Mouse (Mus musculus) forebrain, embryonic 16.5 days (tissue): Measurements from ENCODE around the gene Olfr1411. TPM values are rescaled to one million over a fixed set of nuclear protein-coding genes. Genes with fewer than 3 reads are reported as not detected.

Experiments
- ATAC-seq: fragments of 200-750 bp; cut with Nextera tagmentation; 2 replicates; pipeline ENCODE4 v1.8.0; 2017; ENCODE audit warnings: mild to moderate bottlenecking, moderate library complexity
- H3K27ac ChIP-seq: fragments of 300-500 bp; sonication (generic); 2 replicates; pipeline ENCODE4 v1.5.1; 2014; ENCODE audit warnings: low read length, control low read depth
- H3K27me3 ChIP-seq: fragments of 300-500 bp; sonication (generic); replicated peaks from 2 replicates; pipeline ENCODE4 v1.6.1; 2014; ENCODE audit warnings: low read length; ENCODE audit not compliant: control insufficient read depth, insufficient read depth
- H3K36me3 ChIP-seq: fragments of 300-500 bp; sonication (generic); 2 replicates; pipeline ENCODE4 v1.6.1; 2014; ENCODE audit not compliant: control insufficient read depth, insufficient read depth
- H3K4me1 ChIP-seq: fragments of 300-500 bp; sonication (generic); replicated peaks from 2 replicates; pipeline ENCODE4 v1.6.1; 2014; ENCODE audit warnings: low read length; ENCODE audit not compliant: control insufficient read depth, insufficient read depth
- H3K4me2 ChIP-seq: fragments of 300-500 bp; sonication (generic); 2 replicates; pipeline ENCODE4 v1.6.1; 2014; ENCODE audit warnings: mild to moderate bottlenecking, low read length, control low read depth
- H3K4me3 ChIP-seq: fragments of 300-500 bp; sonication (generic); replicated peaks from 2 replicates; pipeline ENCODE4 v1.5.1; 2014; ENCODE audit warnings: mild to moderate bottlenecking, low read length, control low read depth
- H3K9ac ChIP-seq: fragments of 300-500 bp; sonication (generic); replicated peaks from 2 replicates; pipeline ENCODE4 v1.6.1; 2014; ENCODE audit warnings: low read depth, low read length, control low read depth
- H3K9me3 ChIP-seq: fragments of 300-500 bp; sonication (generic); 2 replicates; pipeline ENCODE4 v1.6.1; 2016; ENCODE audit warnings: low read length; ENCODE audit not compliant: control insufficient read depth
- WGBS: fragments of 180-500 bp; shearing (Covaris S2); extraction: QIAGEN DNeasy Blood & Tissue Kit; methylation state at CpG from one replicate; pipeline ENCODE4 v1.1.7; 2014; 5-methylcytosine and 5-hydroxymethylcytosine counted together
- polyA plus RNA-seq: library from polyadenylated mRNA; unstranded; fragments of >200 nt; fragmentation: Nextera tagmentation; extraction: Ambion mirVana; gene quantifications from 2 replicates; pipeline ENCODE4 v1.2.1, GENCODE M21; 2015

Olfr1411 gene
- polyA plus RNA-seq, 1 experiment from 2014 or later: not detected

- ATAC-seq: no peak
- Histone ChIP-seq H3K27ac (no peak overlapping the region), H3K4me2 (no peak overlapping the region), H3K4me1 (peaks cover 8% of the 10 kb centered on the region), H3K36me3 (no peaks in the 10 kb centered on the region), H3K4me3 (no peak overlapping the region), H3K27me3 (no peaks in the 10 kb centered on the region), H3K9ac (no peak overlapping the region), H3K9me3 (no peaks in the 10 kb centered on the region)
- WGBS: 49% methylated on average over 2 of the region's 2 CpGs
Observed at GRCm38 (mm10) chr1:92646111-92646510, 51.9 kb downstream of the Olfr1411 start.

GRCm38 (mm10) chr1:92646601-92647000 lies 52.4 kb downstream of the Olfr1411 start:
- 87% methylated on average over 7 of the region's 7 CpGs for WGBS
- Histone ChIP-seq H3K4me3 (no peak overlapping the region), H3K4me1 (0 out of 2 replicates have a peak, but pooled peaks cover 7% of the 10 kb centered on the region), H3K27me3 (no peaks in the 10 kb centered on the region), H3K27ac (no peak overlapping the region), H3K4me2 (no peak overlapping the region), H3K9ac (no peak overlapping the region), H3K9me3 (no peaks in the 10 kb centered on the region), H3K36me3 (no peaks in the 10 kb centered on the region)
- no peak for ATAC-seq

DNA sequence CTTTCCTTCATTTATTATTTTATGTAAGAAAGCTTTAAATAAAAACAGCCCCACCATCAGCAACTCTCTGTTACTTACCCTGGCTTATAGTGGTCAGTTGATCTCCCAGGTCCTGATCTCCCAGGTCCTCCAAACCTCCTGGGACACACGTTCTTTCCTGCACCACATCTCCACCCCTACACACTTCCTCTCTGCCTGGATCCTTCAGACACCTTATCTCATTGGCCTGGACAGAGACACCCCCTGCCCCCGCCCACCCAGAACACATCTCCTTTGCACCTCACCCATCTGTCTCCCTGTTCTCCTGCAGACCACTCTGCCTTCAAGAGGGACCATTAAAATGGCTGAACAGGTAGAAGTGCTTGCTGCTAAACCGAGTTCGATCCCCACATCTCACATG lies 52.8 kb downstream of the Olfr1411 start:
- 75% methylated on average over 4 of the region's 4 CpGs for WGBS

More for the DNA sequence above, 52.8 kb downstream of the Olfr1411 start:
- ATAC-seq: no peak
- 0 out of 2 replicates have a peak, but pooled peaks cover 7% of the 10 kb centered on the region for H3K4me1 ChIP-seq
- no peak overlapping the region for H3K4me3 ChIP-seq
- no peak overlapping the region for H3K27ac ChIP-seq
- no peak overlapping the region for H3K4me2 ChIP-seq
- no peaks in the 10 kb centered on the region for H3K36me3 ChIP-seq
- no peaks in the 10 kb centered on the region for H3K9me3 ChIP-seq
- H3K9ac ChIP-seq: no peak overlapping the region
- no peaks in the 10 kb centered on the region for H3K27me3 ChIP-seq

Other genes starting within 250 kb of the Olfr1411 start
- 273 and 301 TPM in 2 replicates for gene Ndufa10, start 120.6 kb upstream of the Olfr1411 start, polyA plus RNA-seq
- not detected in 2 replicates for gene Olfr1416, start 109.3 kb upstream of the Olfr1411 start, polyA plus RNA-seq
- not detected in 2 replicates for gene Olfr1415, start 98.3 kb upstream of the Olfr1411 start, polyA plus RNA-seq
- gene Olfr1414, start 75.8 kb upstream of the Olfr1411 start, polyA plus RNA-seq: not detected in 2 replicates
- gene Olfr1413, start 23.1 kb upstream of the Olfr1411 start, polyA plus RNA-seq: not detected in 2 replicates
- gene Olfr1412, start 8.6 kb upstream of the Olfr1411 start, polyA plus RNA-seq: not detected in 2 replicates
- not detected in 2 replicates for gene Olfr1410, start 11.4 kb downstream of the Olfr1411 start, polyA plus RNA-seq
- not detected in 2 replicates for gene Olfr12, start 23.4 kb downstream of the Olfr1411 start, polyA plus RNA-seq
- 462 and 475 TPM in 2 replicates for gene Cops9, start 47.6 kb downstream of the Olfr1411 start, polyA plus RNA-seq
- gene Otos, start 54.4 kb downstream of the Olfr1411 start, polyA plus RNA-seq: 0.07 and 0.33 TPM in 2 replicates
- 70.4 and 72.7 TPM in 2 replicates for gene Gpc1, start 237.2 kb downstream of the Olfr1411 start, polyA plus RNA-seq